Mouse (Mus musculus): Measurements from ENCODE around the gene Supt3.

DNA sequence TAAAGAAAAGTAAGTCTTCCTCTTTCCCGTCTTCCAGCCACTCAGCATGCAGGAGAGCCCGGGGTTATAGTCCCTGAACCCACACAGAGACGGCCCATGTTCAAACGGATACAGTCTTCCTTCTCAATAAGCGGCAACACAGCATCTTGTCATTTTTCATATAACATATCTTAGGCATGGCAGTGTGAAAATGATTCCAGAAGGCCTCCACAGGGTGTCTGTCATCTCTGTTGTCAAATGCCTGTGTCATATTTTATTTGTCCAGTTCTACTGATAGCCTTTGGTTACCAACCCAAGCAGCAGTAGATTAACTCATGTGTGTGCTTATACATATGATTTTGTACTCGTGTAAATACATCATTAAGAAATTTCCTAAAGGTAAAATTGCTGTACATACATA lies 270.3 kb downstream of the Supt3 start:
- TF ChIP-seq GATA1 (IDR thresholded peaks at IDR 0.05; ENCODE audit: borderline replicate concordance, low read length) (no peak), FLI1 (IDR thresholded peaks at IDR 0.05; ENCODE audit: low read length) (no peak)
